Mouse (Mus musculus): ENCODE data around the gene Tes.

GRCm38 (mm10) chr6:17152551-17152950, 87.6 kb downstream of the Tes start:
- TF ChIP-seq CTCF (IDR thresholded peaks at IDR 0.05; ENCODE audit: extremely low read depth, insufficient read depth, low read length) (no peak), POLR2A (IDR thresholded peaks at IDR 0.05; ENCODE audit: extremely low read depth, insufficient read depth, low read length) (no peak)

All from cortical plate, adult 2 months (tissue).